Mouse (Mus musculus) left cerebral cortex, postnatal 36 days (tissue): ENCODE data around the gene Pcdh15. TPM values are rescaled to one million over a fixed set of nuclear protein-coding genes. Genes with fewer than 3 reads are reported as not detected.
A peak's percentile ranks its signal among the peaks of the same experiment; 100 is the strongest.

Experiments
- DNase-seq, 2 experiments: peaks; one replicate each; pipeline ENCODE4 v3.0.0; 2021 to 2022; ENCODE audit warnings: low spot score in 2 of 2, mixed read lengths in 1 of 2
- intact Hi-C: fragments of 180-260 bp; cut with DNase I; formaldehyde crosslinking; loops from one replicate; pipeline ENCODE4 v1.15.1; 2025
- total RNA-seq, 2 experiments: library from RNA; stranded (reverse); gene quantifications; 2 replicates each; pipeline ENCODE4 v1.2.3; 2021

Gene Pcdh15
- total RNA-seq, 2 experiments from 2014 or later = 22.4 to 33.8 TPM

GRCm38 (mm10) chr10:73928672-73929071 is 829.5 kb downstream of the Pcdh15 start:
- DNase-seq = no peak
- intact Hi-C loops = no loop called here

- intact Hi-C loops = no loop called here
These were observed 830.6 kb downstream of the Pcdh15 start for GRCm38 (mm10) chr10:73929718-73930117.

GRCm38 (mm10) chr10:73931185-73931584 is 832.0 kb downstream of the Pcdh15 start:
- intact Hi-C loops = no loop called here
- DNase-seq = no peak

More at GRCm38 (mm10) chr10:73929718-73930117, 830.6 kb downstream of the Pcdh15 start:
- no peak for DNase-seq

- intact Hi-C loops = no loop called here
- DNase-seq = no peak
These were observed 833.0 kb downstream of the Pcdh15 start for GRCm38 (mm10) chr10:73931996-73932679.

GRCm38 (mm10) chr10:73936121-73936520 is 837.0 kb downstream of the Pcdh15 start:
- no peak for DNase-seq

GRCm38 (mm10) chr10:73938989-73939388 is 839.8 kb downstream of the Pcdh15 start:
- intact Hi-C loops = no loop called here
- no peak for DNase-seq

More at GRCm38 (mm10) chr10:73936121-73936520, 837.0 kb downstream of the Pcdh15 start:
- intact Hi-C loops = no loop called here

GRCm38 (mm10) chr10:73947799-73948198 is 848.7 kb downstream of the Pcdh15 start:
- no peak for DNase-seq
- intact Hi-C loops = no loop called here

GRCm38 (mm10) chr10:73953362-73953761 is 854.2 kb downstream of the Pcdh15 start:
- intact Hi-C loops = no loop called here
- DNase-seq = no peak

GRCm38 (mm10) chr10:73984057-73984456 is 884.9 kb downstream of the Pcdh15 start:
- intact Hi-C loops = no loop called here
- no peak for DNase-seq

GRCm38 (mm10) chr10:74008836-74009235 is 909.7 kb downstream of the Pcdh15 start:
- intact Hi-C loops = no loop called here
- DNase-seq = peak in 1 of 2 experiments; percentile 4

- intact Hi-C loops = no loop called here
- DNase-seq = no peak
These were observed 923.9 kb downstream of the Pcdh15 start for GRCm38 (mm10) chr10:74023091-74023490.

GRCm38 (mm10) chr10:74053059-74053458 is 953.9 kb downstream of the Pcdh15 start:
- intact Hi-C loops = no loop called here

GRCm38 (mm10) chr10:74086653-74087052 is 987.5 kb downstream of the Pcdh15 start:
- no peak for DNase-seq
- intact Hi-C loops = no loop called here

More at GRCm38 (mm10) chr10:74053059-74053458, 953.9 kb downstream of the Pcdh15 start:
- peak; percentile 35 to 48 for DNase-seq

GRCm38 (mm10) chr10:74098296-74098695 is 999.2 kb downstream of the Pcdh15 start:
- no peak for DNase-seq
- intact Hi-C loops = no loop called here

GRCm38 (mm10) chr10:74114107-74114506 is 1015.0 kb downstream of the Pcdh15 start:
- intact Hi-C loops = no loop called here
- no peak for DNase-seq

GRCm38 (mm10) chr10:74116817-74117216 is 1017.7 kb downstream of the Pcdh15 start:
- DNase-seq = no peak
- intact Hi-C loops = no loop called here

GRCm38 (mm10) chr10:74123421-74123820 is 1024.3 kb downstream of the Pcdh15 start:
- intact Hi-C loops = no loop called here
- no peak for DNase-seq

- no peak for DNase-seq
- intact Hi-C loops = no loop called here
These were observed 1030.0 kb downstream of the Pcdh15 start for GRCm38 (mm10) chr10:74129192-74129591.

- DNase-seq = no peak
- intact Hi-C loops = no loop called here
These were observed 1030.5 kb downstream of the Pcdh15 start for GRCm38 (mm10) chr10:74129665-74130064.

- intact Hi-C loops = no loop called here
- no peak for DNase-seq
These were observed 1031.7 kb downstream of the Pcdh15 start for GRCm38 (mm10) chr10:74130805-74131204.

- no peak for DNase-seq
- intact Hi-C loops = no loop called here
These were observed 1048.8 kb downstream of the Pcdh15 start for GRCm38 (mm10) chr10:74147966-74148365.

- no peak for DNase-seq
- intact Hi-C loops = no loop called here
These were observed 1082.8 kb downstream of the Pcdh15 start for GRCm38 (mm10) chr10:74181921-74182320.
